Mouse (Mus musculus): ENCODE results near the gene Plcb2. TPM values are rescaled to one million over a fixed set of nuclear protein-coding genes. Genes with fewer than 3 reads are reported as not detected.

Gene Plcb2
- total and polyA plus RNA-seq, 2 experiments from 2014 or later: 2.6 to 7.6 TPM

- no peak for DNase-seq (ENCODE audit: low spot score)
- ATAC-seq (ENCODE audit: insufficient read depth, low read depth): no peak
- H3K4me3 ChIP-seq (ENCODE audit: low read depth, low read length): no peak overlapping the region
- no peak overlapping the region for H3K4me2 ChIP-seq (ENCODE audit: low read depth, low read length)
- H3K9me3 ChIP-seq (replicated peaks; ENCODE audit: control insufficient read depth, low read length): no peaks in the 10 kb centered on the region
- no peaks in the 10 kb centered on the region for H3K27me3 ChIP-seq (ENCODE audit: control insufficient read depth, insufficient read depth, low read length)
- H3K27ac ChIP-seq (ENCODE audit: low read depth): no peak overlapping the region
- H3K4me1 ChIP-seq (ENCODE audit: control insufficient read depth, insufficient read depth): peaks cover 24% of the 10 kb centered on the region
- H3K9ac ChIP-seq (replicated peaks; ENCODE audit: low read depth, low read length): no peak overlapping the region
- WGBS: 69% methylated on average over 4 of the region's 4 CpGs
- peaks cover 23% of the 10 kb centered on the region for H3K36me3 ChIP-seq (replicated peaks; ENCODE audit: control insufficient read depth, insufficient read depth, low read length)
- no peak for TF ChIP-seq EP300 (IDR thresholded peaks at IDR 0.05; ENCODE audit: low read depth)
- no peak for TF ChIP-seq CTCF (IDR thresholded peaks at IDR 0.05; ENCODE audit: low read depth)
These were observed 27.9 kb upstream of the Plcb2 start for GRCm38 (mm10) chr2:118756103-118756502.

- Histone ChIP-seq H3K27ac (ENCODE audit: low read depth) (no peak overlapping the region), H3K9ac (replicated peaks; ENCODE audit: low read depth, low read length) (no peak overlapping the region), H3K4me3 (ENCODE audit: low read depth, low read length) (no peak overlapping the region), H3K4me1 (ENCODE audit: control insufficient read depth, insufficient read depth) (peaks cover 26% of the 10 kb centered on the region), H3K9me3 (replicated peaks; ENCODE audit: control insufficient read depth, low read length) (no peaks in the 10 kb centered on the region), H3K4me2 (ENCODE audit: low read depth, low read length) (no peak overlapping the region), H3K36me3 (replicated peaks; ENCODE audit: control insufficient read depth, insufficient read depth, low read length) (peaks cover 23% of the 10 kb centered on the region), H3K27me3 (ENCODE audit: control insufficient read depth, insufficient read depth, low read length) (no peaks in the 10 kb centered on the region)
- no peak for ATAC-seq (ENCODE audit: insufficient read depth, low read depth)
- WGBS: 85% methylated on average over 6 of the region's 6 CpGs
- no peak for DNase-seq (ENCODE audit: low spot score)
- TF ChIP-seq EP300 (IDR thresholded peaks at IDR 0.05; ENCODE audit: low read depth) (no peak), CTCF (IDR thresholded peaks at IDR 0.05; ENCODE audit: low read depth) (no peak)
These were observed 27.2 kb upstream of the Plcb2 start for GRCm38 (mm10) chr2:118755407-118755806.

GRCm38 (mm10) chr2:118754143-118754542 lies 25.9 kb upstream of the Plcb2 start:
- peaks cover 24% of the 10 kb centered on the region for H3K36me3 ChIP-seq (replicated peaks; ENCODE audit: control insufficient read depth, insufficient read depth, low read length)
- H3K9ac ChIP-seq (replicated peaks; ENCODE audit: low read depth, low read length): no peak overlapping the region
- no peaks in the 10 kb centered on the region for H3K9me3 ChIP-seq (replicated peaks; ENCODE audit: control insufficient read depth, low read length)
- no peak overlapping the region for H3K27ac ChIP-seq (ENCODE audit: low read depth)
- H3K4me2 ChIP-seq (ENCODE audit: low read depth, low read length): no peak overlapping the region
- H3K4me1 ChIP-seq (ENCODE audit: control insufficient read depth, insufficient read depth): peaks cover 27% of the 10 kb centered on the region
- H3K27me3 ChIP-seq (ENCODE audit: control insufficient read depth, insufficient read depth, low read length): no peaks in the 10 kb centered on the region
- DNase-seq (ENCODE audit: low spot score): no peak
- 87% methylated on average over 5 of the region's 5 CpGs for WGBS
- no peak for TF ChIP-seq EP300 (IDR thresholded peaks at IDR 0.05; ENCODE audit: low read depth)
- TF ChIP-seq CTCF (IDR thresholded peaks at IDR 0.05; ENCODE audit: low read depth): no peak
- ATAC-seq (ENCODE audit: insufficient read depth, low read depth): no peak
- no peak overlapping the region for H3K4me3 ChIP-seq (ENCODE audit: low read depth, low read length)

DNA sequence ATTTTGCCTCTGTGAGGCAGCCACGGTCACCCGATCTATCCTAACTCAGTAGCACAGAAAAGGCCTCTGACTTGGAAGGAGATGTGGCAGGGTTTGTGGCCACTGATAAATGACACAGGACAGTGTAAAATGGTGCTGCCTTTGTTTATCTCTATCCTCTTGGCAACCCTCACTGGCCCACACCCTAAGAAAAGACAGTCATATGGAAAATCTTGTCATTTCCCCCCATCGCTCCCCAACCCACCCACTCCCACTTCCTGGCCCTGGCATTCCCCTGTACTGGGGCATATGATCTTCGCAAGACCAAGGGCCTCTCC lies 24.5 kb upstream of the Plcb2 start:
- Histone ChIP-seq H3K27me3 (ENCODE audit: control insufficient read depth, insufficient read depth, low read length) (no peaks in the 10 kb centered on the region), H3K4me3 (ENCODE audit: low read depth, low read length) (no peak overlapping the region), H3K9me3 (replicated peaks; ENCODE audit: control insufficient read depth, low read length) (no peaks in the 10 kb centered on the region), H3K36me3 (replicated peaks; ENCODE audit: control insufficient read depth, insufficient read depth, low read length) (peaks cover 19% of the 10 kb centered on the region), H3K4me1 (ENCODE audit: control insufficient read depth, insufficient read depth) (peaks cover 40% of the 10 kb centered on the region), H3K4me2 (ENCODE audit: low read depth, low read length) (no peak overlapping the region), H3K27ac (ENCODE audit: low read depth) (peak overlapping the region; percentile 87), H3K9ac (replicated peaks; ENCODE audit: low read depth, low read length) (no peak overlapping the region)
- WGBS: 44% methylated on average over 4 of the region's 4 CpGs
- no peak for TF ChIP-seq CTCF (IDR thresholded peaks at IDR 0.05; ENCODE audit: low read depth)
- ATAC-seq (ENCODE audit: insufficient read depth, low read depth): 0 out of 2 replicates have a peak, but pooled peaks have one; percentile 1
- no peak for DNase-seq (ENCODE audit: low spot score)

GRCm38 (mm10) chr2:118751896-118752791 lies 23.9 kb upstream of the Plcb2 start:
- H3K27me3 ChIP-seq (ENCODE audit: control insufficient read depth, insufficient read depth, low read length): no peaks in the 10 kb centered on the region
- peak overlapping the region; percentile 87 for H3K27ac ChIP-seq (ENCODE audit: low read depth)
- H3K4me2 ChIP-seq (ENCODE audit: low read depth, low read length): no peak overlapping the region
- no peak for TF ChIP-seq EP300 (IDR thresholded peaks at IDR 0.05; ENCODE audit: low read depth)
- no peak for TF ChIP-seq CTCF (IDR thresholded peaks at IDR 0.05; ENCODE audit: low read depth)
- ATAC-seq (ENCODE audit: insufficient read depth, low read depth): peak; percentile 56
- DNase-seq (ENCODE audit: low spot score): peak; percentile 73
- no peak overlapping the region for H3K9ac ChIP-seq (replicated peaks; ENCODE audit: low read depth, low read length)
- 40% methylated on average over 16 of the region's 16 CpGs for WGBS
- H3K9me3 ChIP-seq (replicated peaks; ENCODE audit: control insufficient read depth, low read length): no peaks in the 10 kb centered on the region
- H3K4me3 ChIP-seq (ENCODE audit: low read depth, low read length): no peak overlapping the region
- peaks cover 14% of the 10 kb centered on the region for H3K36me3 ChIP-seq (replicated peaks; ENCODE audit: control insufficient read depth, insufficient read depth, low read length)
- peaks cover 46% of the 10 kb centered on the region for H3K4me1 ChIP-seq (ENCODE audit: control insufficient read depth, insufficient read depth)

Data from heart, postnatal 0 days (tissue).